Mouse (Mus musculus): ENCODE results near the gene Sowahb. TPM values are rescaled to one million over a fixed set of nuclear protein-coding genes. Genes with fewer than 3 reads are reported as not detected.

The Sowahb gene
- total RNA-seq, 2 experiments from 2014 or later, result not detected

GRCm38 (mm10) chr5:93008256-93008655 lies 36.6 kb downstream of the Sowahb start:
- no peak for ATAC-seq (replicated peaks; ENCODE audit: low FRiP score, low TSS enrichment, poor library complexity, severe bottlenecking)

GRCm38 (mm10) chr5:93005815-93006341 lies 38.9 kb downstream of the Sowahb start:
- ATAC-seq (replicated peaks; ENCODE audit: low FRiP score, low TSS enrichment, poor library complexity, severe bottlenecking), result no peak

GRCm38 (mm10) chr5:93005229-93005814 lies 39.5 kb downstream of the Sowahb start:
- ATAC-seq (replicated peaks; ENCODE audit: low FRiP score, low TSS enrichment, poor library complexity, severe bottlenecking), result no peak

GRCm38 (mm10) chr5:93002615-93003014 lies 42.2 kb downstream of the Sowahb start:
- ATAC-seq (replicated peaks; ENCODE audit: low FRiP score, low TSS enrichment, poor library complexity, severe bottlenecking), result no peak

GRCm38 (mm10) chr5:93000774-93001757 lies 43.8 kb downstream of the Sowahb start:
- no peak for ATAC-seq (replicated peaks; ENCODE audit: low FRiP score, low TSS enrichment, poor library complexity, severe bottlenecking)

- ATAC-seq (replicated peaks; ENCODE audit: low FRiP score, low TSS enrichment, poor library complexity, severe bottlenecking), result no peak
These were observed 44.8 kb downstream of the Sowahb start for GRCm38 (mm10) chr5:93000060-93000459.

- ATAC-seq (replicated peaks; ENCODE audit: low FRiP score, low TSS enrichment, poor library complexity, severe bottlenecking), result no peak
These were observed 46.3 kb downstream of the Sowahb start for GRCm38 (mm10) chr5:92998494-92999016.

- no peak for ATAC-seq (replicated peaks; ENCODE audit: low FRiP score, low TSS enrichment, poor library complexity, severe bottlenecking)
These were observed 47.2 kb downstream of the Sowahb start for GRCm38 (mm10) chr5:92997428-92998120.

- ATAC-seq (replicated peaks; ENCODE audit: low FRiP score, low TSS enrichment, poor library complexity, severe bottlenecking), result no peak
These were observed 50.0 kb downstream of the Sowahb start for GRCm38 (mm10) chr5:92994861-92995260.

- no peak for ATAC-seq (replicated peaks; ENCODE audit: low FRiP score, low TSS enrichment, poor library complexity, severe bottlenecking)
These were observed 50.5 kb downstream of the Sowahb start for GRCm38 (mm10) chr5:92994309-92994708.

GRCm38 (mm10) chr5:92992106-92992505 lies 52.7 kb downstream of the Sowahb start:
- no peak for ATAC-seq (replicated peaks; ENCODE audit: low FRiP score, low TSS enrichment, poor library complexity, severe bottlenecking)

Other genes starting within 250 kb of the Sowahb start
- 44.5 and 60.0 TPM in 2 replicates for gene Sept11, start 48.4 kb upstream of the Sowahb start, total RNA-seq (2014; fragmentation: Nextera tagmentation)
- gene Sept11, start 48.4 kb upstream of the Sowahb start, total RNA-seq (2017), result 37.3 and 38.7 TPM in 2 replicates
- gene Ccni, start 161.5 kb upstream of the Sowahb start, total RNA-seq (2014; fragmentation: Nextera tagmentation), result 104 and 113 TPM in 2 replicates
- gene Ccni, start 161.5 kb upstream of the Sowahb start, total RNA-seq (2017), result 115 and 124 TPM in 2 replicates
- 1.8 TPM in 1 of 2 replicates, not detected in the other for gene 2010109A12Rik, start 161.5 kb upstream of the Sowahb start, total RNA-seq (2014; fragmentation: Nextera tagmentation)
- not detected in 2 replicates for gene 2010109A12Rik, start 161.5 kb upstream of the Sowahb start, total RNA-seq (2017)
- gene Ccng2, start 222.2 kb upstream of the Sowahb start, total RNA-seq (2014; fragmentation: Nextera tagmentation), result 6.6 and 15.3 TPM in 2 replicates
- 13.6 and 25.1 TPM in 2 replicates for gene Ccng2, start 222.2 kb upstream of the Sowahb start, total RNA-seq (2017)

Measured in megakaryocyte-erythroid progenitor cell, adult 5-6 weeks (primary cell).